ENCODE assay signal across 8 mouse cellular contexts in the genomic region with DNA sequence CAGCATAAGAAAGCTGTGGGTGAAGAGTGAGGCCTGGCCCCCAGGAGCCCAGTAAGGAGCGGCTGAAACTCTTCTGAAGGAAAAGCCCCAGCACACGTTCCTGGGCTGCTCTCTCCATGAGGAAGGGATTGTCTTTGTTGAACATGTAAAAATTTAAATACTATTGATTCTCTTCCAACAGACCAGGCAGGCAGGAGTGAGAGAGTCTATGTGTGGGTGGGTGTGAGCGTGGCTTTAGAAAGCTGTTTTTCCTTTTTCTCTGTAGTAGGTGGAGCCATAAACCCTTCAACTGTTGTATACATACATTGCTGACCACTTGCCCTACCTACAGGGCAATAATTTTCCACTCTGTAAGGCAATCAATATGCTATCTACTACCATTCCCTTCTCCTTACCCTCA.
DNase-seq lines count a peak whose midpoint lies in the region; ATAC-seq and TF ChIP-seq lines count a peak whose summit lies in the region.

No protein-coding gene starts in this region.

- intact Hi-C loops in heart, postnatal 36 days (cut with DNase I) = loop anchor here (5.0 kb wide), 1 partner anchor 281 kb away; no protein-coding TSS in a partner anchor

- peaks cover 9% of the 10 kb centered on the region; the same call in 1 of the 2 replicates for H3K4me1 ChIP-seq in forebrain, embryonic 14.5 days (ENCODE audit: control insufficient read depth, insufficient read depth, low read length)
- H3K4me1 ChIP-seq in limb, embryonic 15.5 days = peaks cover 14% of the 10 kb centered on the region
- H3K4me1 ChIP-seq in thymus, adult 2 months (replicated peaks; ENCODE audit: control insufficient read depth, insufficient read depth, low read length) = peaks cover 4% of the 10 kb centered on the region; the same call in 1 of the 2 replicates

- no peak overlapping the region; the same call in 1 of the 2 replicates for H3K4me3 ChIP-seq in forebrain, embryonic 14.5 days (ENCODE audit: low read depth, low read length)
- H3K4me3 ChIP-seq in limb, embryonic 15.5 days = no peak overlapping the region
- H3K4me3 ChIP-seq in thymus, adult 2 months (ENCODE audit: control insufficient read depth, insufficient read depth, low read length) = no peak overlapping the region

- H3K27ac ChIP-seq in forebrain, embryonic 14.5 days (ENCODE audit: low read depth, low read length) = peak overlapping the region; percentile 99
- peak overlapping the region; percentile 98 for H3K27ac ChIP-seq in limb, embryonic 15.5 days
- no peak overlapping the region for H3K27ac ChIP-seq in thymus, adult 2 months (ENCODE audit: control insufficient read depth, insufficient read depth, low read length)

- no peak for TF ChIP-seq CTCF in thymus, adult 2 months (IDR thresholded peaks at IDR 0.05; ENCODE audit: borderline replicate concordance, control insufficient read depth, extremely low read depth, insufficient read depth, low read length, poor library complexity)

- H3K27me3 ChIP-seq in forebrain, embryonic 14.5 days (replicated peaks; ENCODE audit: control insufficient read depth, insufficient read depth, low read length) = no peaks in the 10 kb centered on the region
- no peaks in the 10 kb centered on the region for H3K27me3 ChIP-seq in limb, embryonic 15.5 days
- no peaks in the 10 kb centered on the region for H3K27me3 ChIP-seq in thymus, adult 2 months (ENCODE audit: control insufficient read depth, insufficient read depth, low read length)

- H3K9me3 ChIP-seq in forebrain, embryonic 14.5 days (replicated peaks; ENCODE audit: control insufficient read depth, low read length) = no peaks in the 10 kb centered on the region
- no peaks in the 10 kb centered on the region for H3K9me3 ChIP-seq in limb, embryonic 15.5 days

- TF ChIP-seq POLR2A in thymus, adult 2 months (IDR thresholded peaks at IDR 0.05; ENCODE audit: control insufficient read depth, extremely low read depth, insufficient read depth, low read length, poor library complexity) = no peak

- H3K4me2 ChIP-seq in forebrain, embryonic 14.5 days (ENCODE audit: low read length) = peak overlapping the region; percentile 72; the same call in 1 of the 2 replicates
- no peak overlapping the region for H3K4me2 ChIP-seq in limb, embryonic 15.5 days

- peak; percentile 65 for DNase-seq in heart, adult 11 months
- no peak for DNase-seq in heart, postnatal 36 days
- peak; percentile 3 for DNase-seq in MEL-GATA-1-ER (ENCODE audit: extremely low read depth, low read depth)
- peak; percentile 48 for DNase-seq in forebrain, embryonic 14.5 days (ENCODE audit: low spot score)
- no peak for DNase-seq in thymus, adult 2 months
- DNase-seq in spleen, postnatal 36 days (ENCODE audit: low spot score in 2 of 2) = no peak
- no peak for DNase-seq in urinary bladder, postnatal 14 days (ENCODE audit: low spot score)

- H3K36me3 ChIP-seq in forebrain, embryonic 14.5 days (ENCODE audit: control insufficient read depth, insufficient read depth, low read length) = no peaks in the 10 kb centered on the region
- no peaks in the 10 kb centered on the region for H3K36me3 ChIP-seq in limb, embryonic 15.5 days
- H3K36me3 ChIP-seq in thymus, adult 2 months (ENCODE audit: control insufficient read depth, insufficient read depth, low read length) = no peaks in the 10 kb centered on the region

- WGBS in forebrain, embryonic 14.5 days = 11% methylated on average over 3 of the region's 3 CpGs
- WGBS in limb, embryonic 15.5 days = 29% methylated on average over 3 of the region's 3 CpGs
- WGBS in thymus, adult 2 months = 90% methylated on average over 3 of the region's 3 CpGs

- H3K9ac ChIP-seq in forebrain, embryonic 14.5 days (ENCODE audit: low read length) = no peak overlapping the region
- H3K9ac ChIP-seq in limb, embryonic 15.5 days = no peak overlapping the region

- no peak for ATAC-seq in forebrain, embryonic 14.5 days
- no peak for ATAC-seq in limb, embryonic 15.5 days (ENCODE audit: insufficient number of reproducible peaks, low FRiP score, low TSS enrichment, low read depth)

Comparison
In these comparisons a context has a peak if more than half of its experiments do, and no peak if none do; other contexts are left out.
1. DNase-seq: peak in heart, adult 11 months (single experiment), MEL-GATA-1-ER (single experiment) and forebrain, embryonic 14.5 days (single experiment); none in heart, postnatal 36 days (0 of 2), thymus, adult 2 months (single experiment), spleen, postnatal 36 days (0 of 2) and urinary bladder, postnatal 14 days (single experiment).